Mouse (Mus musculus) embryonic facial prominence, embryonic 11.5 days (tissue): ENCODE measurements around the gene Cdk8. TPM values are rescaled to one million over a fixed set of nuclear protein-coding genes. Genes with fewer than 3 reads are reported as not detected.

Experiments
- ATAC-seq: fragments of 200-750 bp; cut with Nextera tagmentation; replicated peaks from 2 replicates; pipeline ENCODE4 v1.8.0; 2017; ENCODE audit warnings: low read depth; ENCODE audit not compliant: insufficient number of reproducible peaks, low FRiP score, low TSS enrichment
- DNase-seq: peaks from one replicate; pipeline ENCODE4 v3.0.0-alpha.2; 2015; ENCODE audit warnings: low spot score
- H3K27ac ChIP-seq: fragments of 300-500 bp; sonication (generic); replicated peaks from 2 replicates; pipeline ENCODE4 v1.5.1; 2014; ENCODE audit warnings: mild to moderate bottlenecking, low read depth, low read length, control low read depth
- H3K27me3 ChIP-seq: fragments of 300-500 bp; sonication (generic); 2 replicates; pipeline ENCODE4 v1.6.1; 2014; ENCODE audit warnings: mild to moderate bottlenecking, low read length, moderate library complexity, mixed read lengths; ENCODE audit not compliant: control insufficient read depth, insufficient read depth
- H3K36me3 ChIP-seq: fragments of 300-500 bp; sonication (generic); replicated peaks from 2 replicates; pipeline ENCODE4 v1.6.1; 2014; ENCODE audit warnings: low read depth, mild to moderate bottlenecking, low read length, moderate library complexity, mixed read lengths; ENCODE audit not compliant: control insufficient read depth, insufficient read depth
- H3K4me1 ChIP-seq: fragments of 300-500 bp; sonication (generic); 2 replicates; pipeline ENCODE4 v1.6.1; 2014; ENCODE audit warnings: low read length, mixed read lengths; ENCODE audit not compliant: control insufficient read depth, insufficient read depth
- H3K4me2 ChIP-seq: fragments of 300-500 bp; sonication (generic); 2 replicates; pipeline ENCODE4 v1.6.1; 2014; ENCODE audit warnings: low read depth, mild to moderate bottlenecking, control low read depth, low read length, moderate library complexity
- H3K4me3 ChIP-seq: fragments of 300-500 bp; sonication (generic); 2 replicates; pipeline ENCODE4 v1.5.1; 2014; ENCODE audit warnings: low read depth, low read length, control low read depth
- H3K9ac ChIP-seq: fragments of 300-500 bp; sonication (generic); replicated peaks from 2 replicates; pipeline ENCODE4 v1.6.1; 2014; ENCODE audit warnings: mild to moderate bottlenecking, control low read depth, low read length
- H3K9me3 ChIP-seq: fragments of 300-500 bp; sonication (generic); replicated peaks from 2 replicates; pipeline ENCODE4 v1.6.1; 2016; ENCODE audit warnings: mild to moderate bottlenecking, low read length, inconsistent platforms, mixed read lengths; ENCODE audit not compliant: control insufficient read depth
- WGBS: fragments of 180-500 bp; shearing (Covaris S2); extraction: QIAGEN DNeasy Blood & Tissue Kit; methylation state at CpG from one replicate; pipeline ENCODE4 v1.1.7; 2014; 5-methylcytosine and 5-hydroxymethylcytosine counted together
- polyA plus RNA-seq: library from polyadenylated mRNA; unstranded; fragments of >200 nt; fragmentation: Nextera tagmentation; extraction: Ambion mirVana; gene quantifications from 2 replicates; pipeline ENCODE4 v1.2.1, GENCODE M21; 2014

The Cdk8 gene
- polyA plus RNA-seq, 1 experiment from 2014 or later: 39.0 TPM

- Histone ChIP-seq H3K27me3 (no peaks in the 10 kb centered on the region), H3K4me1 (no peaks in the 10 kb centered on the region), H3K4me3 (no peak overlapping the region), H3K4me2 (no peak overlapping the region), H3K27ac (no peak overlapping the region), H3K9ac (no peak overlapping the region), H3K9me3 (no peaks in the 10 kb centered on the region), H3K36me3 (no peaks in the 10 kb centered on the region; the same call in 1 of the 2 replicates)
- 88% methylated on average over 5 of the region's 5 CpGs for WGBS
- no peak for ATAC-seq
- DNase-seq: no peak
These were observed 7.2 kb upstream of the Cdk8 start for GRCm38 (mm10) chr5:146223786-146224185.

DNA sequence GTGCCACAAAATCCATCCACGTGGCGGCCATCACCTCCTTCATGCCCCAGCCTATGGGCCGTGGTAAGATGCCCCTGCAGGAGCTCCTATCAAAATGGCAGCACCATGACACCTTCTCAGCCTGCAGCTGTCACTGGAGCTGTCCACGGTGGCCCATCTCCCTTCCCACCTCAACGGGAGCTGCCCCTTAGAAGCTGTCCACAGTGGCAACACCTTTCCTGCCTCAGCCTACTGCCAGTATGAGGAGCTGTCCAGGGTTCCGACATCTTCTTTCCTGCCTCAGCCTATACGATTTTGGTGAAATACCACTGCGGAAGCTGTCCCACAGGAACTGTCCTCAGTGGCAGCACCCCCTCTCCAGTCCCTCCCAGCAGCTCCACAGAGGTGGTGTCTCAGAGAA is 3.5 kb upstream of the Cdk8 start:
- no peak overlapping the region for H3K9ac ChIP-seq
- H3K27me3 ChIP-seq: no peaks in the 10 kb centered on the region
- no peak overlapping the region for H3K27ac ChIP-seq
- no peak overlapping the region for H3K4me2 ChIP-seq
- 84% methylated on average over 8 of the region's 8 CpGs for WGBS
- no peaks in the 10 kb centered on the region for H3K36me3 ChIP-seq
- no peak for ATAC-seq
- no peaks in the 10 kb centered on the region for H3K4me1 ChIP-seq
- no peaks in the 10 kb centered on the region for H3K9me3 ChIP-seq
- no peak for DNase-seq
- H3K4me3 ChIP-seq: no peak overlapping the region

GRCm38 (mm10) chr5:146229869-146230650 is 970 bp upstream of the Cdk8 start:
- peak overlapping the region; percentile 42 for H3K4me2 ChIP-seq
- H3K4me3 ChIP-seq: peak overlapping the region; percentile 84
- no peaks in the 10 kb centered on the region for H3K4me1 ChIP-seq
- peak; percentile 8 for DNase-seq
- peak overlapping the region; percentile 93; the same call in 1 of the 2 replicates for H3K27ac ChIP-seq
- no peaks in the 10 kb centered on the region for H3K9me3 ChIP-seq
- peak overlapping the region; percentile 87 for H3K9ac ChIP-seq
- ATAC-seq: no peak
- no peaks in the 10 kb centered on the region for H3K36me3 ChIP-seq
- WGBS: 58% methylated on average over 17 of the region's 17 CpGs
- no peaks in the 10 kb centered on the region for H3K27me3 ChIP-seq

GRCm38 (mm10) chr5:146231655-146231996 is 596 bp downstream of the Cdk8 start:
- H3K4me2 ChIP-seq: peak overlapping the region; percentile 81
- H3K36me3 ChIP-seq: no peaks in the 10 kb centered on the region
- no peaks in the 10 kb centered on the region for H3K4me1 ChIP-seq
- peak overlapping the region; percentile 87 for H3K9ac ChIP-seq
- no peak for ATAC-seq
- no peaks in the 10 kb centered on the region for H3K27me3 ChIP-seq
- H3K27ac ChIP-seq: peak overlapping the region; percentile 93; the same call in 1 of the 2 replicates
- no peaks in the 10 kb centered on the region for H3K9me3 ChIP-seq
- peak; percentile 21 for DNase-seq
- under 1% methylated on average over 19 of the region's 19 CpGs for WGBS
- H3K4me3 ChIP-seq: peak overlapping the region; percentile 84

- no peaks in the 10 kb centered on the region for H3K4me1 ChIP-seq
- H3K4me3 ChIP-seq: peak overlapping the region; percentile 84
- no peaks in the 10 kb centered on the region; the same call in 1 of the 2 replicates for H3K36me3 ChIP-seq
- peak overlapping the region; percentile 81 for H3K4me2 ChIP-seq
- H3K9ac ChIP-seq: peak overlapping the region; percentile 87
- 43% methylated on average over 6 of the region's 6 CpGs for WGBS
- no peak for DNase-seq
- no peak for ATAC-seq
- no peak overlapping the region for H3K27ac ChIP-seq
- no peaks in the 10 kb centered on the region for H3K27me3 ChIP-seq
- no peaks in the 10 kb centered on the region for H3K9me3 ChIP-seq
These were observed 1.1 kb downstream of the Cdk8 start for GRCm38 (mm10) chr5:146232056-146232675.

GRCm38 (mm10) chr5:146232816-146233215 is 1.8 kb downstream of the Cdk8 start:
- H3K4me1 ChIP-seq: no peaks in the 10 kb centered on the region
- H3K9ac ChIP-seq: no peak overlapping the region; the same call in 1 of the 2 replicates
- H3K9me3 ChIP-seq: no peaks in the 10 kb centered on the region
- ATAC-seq (no peak), DNase-seq (no peak)
- 0 out of 2 replicates have a peak overlapping the region, but pooled peaks have one; percentile 0 for H3K4me3 ChIP-seq
- peak overlapping the region; percentile 10; the same call in 1 of the 2 replicates for H3K4me2 ChIP-seq
- H3K27ac ChIP-seq: no peak overlapping the region
- H3K36me3 ChIP-seq: no peaks in the 10 kb centered on the region; the same call in 1 of the 2 replicates
- no peaks in the 10 kb centered on the region for H3K27me3 ChIP-seq
- WGBS: 77% methylated on average over 11 of the region's 11 CpGs

DNA sequence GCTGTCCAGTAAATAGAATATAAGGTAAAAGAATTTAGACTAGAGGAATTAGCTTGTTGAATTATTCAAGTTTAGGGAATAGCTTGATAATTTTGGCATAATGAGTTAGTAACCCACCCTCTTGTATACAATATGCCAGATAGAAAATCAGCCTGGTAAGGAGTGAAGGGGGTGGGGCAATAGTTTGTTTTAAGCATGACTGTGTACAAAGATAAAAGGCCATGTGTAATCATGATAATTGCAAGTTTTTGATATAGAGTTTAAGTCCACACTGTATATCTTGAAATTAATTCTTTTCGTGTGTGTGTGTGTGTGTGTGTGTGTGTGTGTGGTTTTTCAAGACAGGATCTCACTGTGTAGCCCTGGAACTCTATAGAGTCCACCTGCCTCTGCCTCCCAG is 3.3 kb downstream of the Cdk8 start:
- 88% methylated on average over 1 of the region's 1 CpGs for WGBS
- no peak overlapping the region for H3K9ac ChIP-seq
- no peak for DNase-seq

DNA sequence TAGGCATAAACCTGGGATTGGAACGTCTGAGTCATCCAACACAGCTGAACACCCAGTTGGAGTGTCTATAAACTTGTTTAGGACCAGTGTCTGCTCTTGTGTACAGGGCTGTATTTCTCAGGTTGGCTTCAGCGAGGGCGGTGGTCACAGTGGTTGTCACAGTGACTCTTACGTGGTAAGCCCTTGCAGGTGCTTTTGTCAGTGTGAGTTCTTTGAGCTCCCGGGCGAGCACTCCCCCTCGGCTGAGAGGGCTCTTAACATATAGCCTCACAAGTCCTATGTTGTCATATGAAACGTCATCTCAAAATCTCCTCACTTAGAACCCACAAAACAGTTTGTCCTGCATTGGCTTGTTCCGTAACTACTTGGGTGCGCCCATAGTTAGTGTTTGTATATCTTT is 7.2 kb downstream of the Cdk8 start:
- DNase-seq (no peak), ATAC-seq (no peak)
- no peak overlapping the region for H3K27ac ChIP-seq
- H3K4me2 ChIP-seq: no peak overlapping the region
- H3K4me1 ChIP-seq: no peaks in the 10 kb centered on the region
- H3K36me3 ChIP-seq: no peaks in the 10 kb centered on the region; the same call in 1 of the 2 replicates
- 91% methylated on average over 10 of the region's 10 CpGs for WGBS
- no peaks in the 10 kb centered on the region for H3K27me3 ChIP-seq
- no peak overlapping the region for H3K4me3 ChIP-seq
- no peaks in the 10 kb centered on the region for H3K9me3 ChIP-seq
- no peak overlapping the region for H3K9ac ChIP-seq

More for the DNA sequence above, 3.3 kb downstream of the Cdk8 start:
- Histone ChIP-seq H3K27ac (no peak overlapping the region), H3K9me3 (no peaks in the 10 kb centered on the region), H3K36me3 (no peaks in the 10 kb centered on the region; the same call in 1 of the 2 replicates), H3K27me3 (no peaks in the 10 kb centered on the region), H3K4me3 (no peak overlapping the region), H3K4me2 (no peak overlapping the region), H3K4me1 (no peaks in the 10 kb centered on the region)
- ATAC-seq: no peak
